Mouse (Mus musculus) midbrain, embryonic 11.5 days (tissue): ENCODE measurements around the gene Ccdc174. TPM values are rescaled to one million over a fixed set of nuclear protein-coding genes. Genes with fewer than 3 reads are reported as not detected.

Experiments used
- ATAC-seq: fragments of 200-750 bp; cut with Nextera tagmentation; 2 replicates; pipeline ENCODE4 v1.8.0; 2017; ENCODE audit warnings: moderate TSS enrichment, moderate library complexity; ENCODE audit not compliant: low FRiP score
- DNase-seq: peaks from one replicate; pipeline ENCODE4 v3.0.0; 2015; ENCODE audit warnings: low spot score; ENCODE audit errors: missing footprints
- H3K27ac ChIP-seq: fragments of 300-500 bp; sonication (generic); 2 replicates; pipeline ENCODE4 v1.5.1; 2014; ENCODE audit warnings: low read depth, low read length
- H3K27me3 ChIP-seq: fragments of 300-500 bp; sonication (generic); 2 replicates; pipeline ENCODE4 v1.6.1; 2014; ENCODE audit warnings: mild to moderate bottlenecking, low read length, moderate library complexity, mixed read lengths; ENCODE audit not compliant: control insufficient read depth, insufficient read depth
- H3K36me3 ChIP-seq: fragments of 300-500 bp; sonication (generic); 2 replicates; pipeline ENCODE4 v1.6.1; 2014; ENCODE audit warnings: mild to moderate bottlenecking, low read length, moderate library complexity, mixed read lengths; ENCODE audit not compliant: control insufficient read depth, insufficient read depth
- H3K4me1 ChIP-seq: fragments of 300-500 bp; sonication (generic); 2 replicates; pipeline ENCODE4 v1.6.1; 2014; ENCODE audit warnings: low read length; ENCODE audit not compliant: control insufficient read depth, insufficient read depth
- H3K4me2 ChIP-seq: fragments of 300-500 bp; sonication (generic); 2 replicates; pipeline ENCODE4 v1.6.1; 2014; ENCODE audit warnings: mild to moderate bottlenecking, moderate library complexity
- H3K4me3 ChIP-seq: fragments of 300-500 bp; sonication (generic); 2 replicates; pipeline ENCODE4 v1.5.1; 2014; ENCODE audit warnings: low read depth, low read length
- H3K9ac ChIP-seq: fragments of 300-500 bp; sonication (generic); 2 replicates; pipeline ENCODE4 v1.6.1; 2014; ENCODE audit warnings: low read length
- H3K9me3 ChIP-seq: fragments of 300-500 bp; sonication (generic); 2 replicates; pipeline ENCODE4 v1.6.1; 2016; ENCODE audit warnings: low read length; ENCODE audit not compliant: control insufficient read depth
- WGBS: fragments of 180-500 bp; shearing (Covaris S2); extraction: QIAGEN DNeasy Blood & Tissue Kit; methylation state at CpG from one replicate; pipeline ENCODE4 v1.1.7; 2014; 5-methylcytosine and 5-hydroxymethylcytosine counted together
- polyA plus RNA-seq: library from polyadenylated mRNA; unstranded; fragments of >200 nt; fragmentation: Nextera tagmentation; extraction: Ambion mirVana; gene quantifications from 2 replicates; pipeline ENCODE4 v1.2.1, GENCODE M21; 2014

The Ccdc174 gene
- polyA plus RNA-seq = 50.2 and 52.8 TPM in 2 replicates

GRCm38 (mm10) chr6:91877885-91878651 lies at the start of gene Ccdc174:
Ccdc174 (plus strand) TSS chr6:91878053.
- under 1% methylated on average over 47 of the region's 47 CpGs for WGBS
- peak; percentile 94 for ATAC-seq

GRCm38 (mm10) chr6:91832863-91833440 lies 44.9 kb upstream of the Ccdc174 start:
- Histone ChIP-seq H3K27ac (no peak overlapping the region), H3K9me3 (no peaks in the 10 kb centered on the region), H3K9ac (no peak overlapping the region), H3K4me2 (no peak overlapping the region), H3K4me1 (no peaks in the 10 kb centered on the region), H3K36me3 (no peaks in the 10 kb centered on the region), H3K4me3 (no peak overlapping the region), H3K27me3 (no peaks in the 10 kb centered on the region)
- DNase-seq (no peak), ATAC-seq (no peak)
- 83% methylated on average over 3 of the region's 3 CpGs for WGBS

More at GRCm38 (mm10) chr6:91877885-91878651, at the start of gene Ccdc174:
- peak within 1 kb of the TSS; percentile 83 for H3K4me2 ChIP-seq
- no peaks in the 10 kb centered on the region for H3K9me3 ChIP-seq
- no peaks in the 10 kb centered on the region for H3K27me3 ChIP-seq
- H3K9ac ChIP-seq = peak within 1 kb of the TSS; percentile 90
- peak within 1 kb of the TSS; percentile 95 for H3K4me3 ChIP-seq
- H3K27ac ChIP-seq = peak within 1 kb of the TSS; percentile 64; the same call in 1 of the 2 replicates
- peak; percentile 98 for DNase-seq
- H3K36me3 ChIP-seq = 0 out of 2 replicates have a peak, but pooled peaks cover 3% of the 10 kb centered on the region
- H3K4me1 ChIP-seq = peaks cover 8% of the 10 kb centered on the region

GRCm38 (mm10) chr6:91839010-91839871 lies 38.6 kb upstream of the Ccdc174 start:
- DNase-seq (peak; percentile 96), ATAC-seq (peak; percentile 81)
- Histone ChIP-seq H3K27me3 (peaks cover 24% of the 10 kb centered on the region), H3K4me1 (peaks cover 16% of the 10 kb centered on the region), H3K9ac (peak overlapping the region; percentile 51), H3K27ac (peak overlapping the region; percentile 67), H3K9me3 (no peaks in the 10 kb centered on the region), H3K4me2 (peak overlapping the region; percentile 49), H3K36me3 (no peaks in the 10 kb centered on the region), H3K4me3 (peak overlapping the region; percentile 22)
- WGBS = 6% methylated on average over 23 of the region's 23 CpGs

- ATAC-seq = peak; percentile 31
These were observed 34.8 kb upstream of the Ccdc174 start for GRCm38 (mm10) chr6:91842897-91843627.

GRCm38 (mm10) chr6:91843628-91844153 lies 34.2 kb upstream of the Ccdc174 start:
- H3K9ac ChIP-seq = peak overlapping the region; percentile 53
- peak overlapping the region; percentile 94 for H3K4me2 ChIP-seq
- peak; percentile 88 for DNase-seq
- ATAC-seq = peak; percentile 41
- no peak overlapping the region for H3K27ac ChIP-seq
- 4% methylated on average over 63 of the region's 69 CpGs for WGBS
- H3K4me1 ChIP-seq = peaks cover 15% of the 10 kb centered on the region
- no peaks in the 10 kb centered on the region for H3K36me3 ChIP-seq
- H3K27me3 ChIP-seq = peaks cover 28% of the 10 kb centered on the region
- peak overlapping the region; percentile 55 for H3K4me3 ChIP-seq
- no peaks in the 10 kb centered on the region for H3K9me3 ChIP-seq

More at GRCm38 (mm10) chr6:91842897-91843627, 34.8 kb upstream of the Ccdc174 start:
- Histone ChIP-seq H3K4me1 (peaks cover 16% of the 10 kb centered on the region), H3K9ac (peak overlapping the region; percentile 53), H3K27me3 (peaks cover 28% of the 10 kb centered on the region), H3K36me3 (no peaks in the 10 kb centered on the region), H3K4me2 (peak overlapping the region; percentile 94), H3K27ac (no peak overlapping the region), H3K4me3 (peak overlapping the region; percentile 55), H3K9me3 (no peaks in the 10 kb centered on the region)
- 3% methylated on average over 44 of the region's 46 CpGs for WGBS
- peak; percentile 92 for DNase-seq

- DNase-seq = peak; percentile 92
- no peaks in the 10 kb centered on the region for H3K36me3 ChIP-seq
- no peak overlapping the region for H3K27ac ChIP-seq
- no peaks in the 10 kb centered on the region for H3K27me3 ChIP-seq
- no peaks in the 10 kb centered on the region for H3K9me3 ChIP-seq
- H3K9ac ChIP-seq = no peak overlapping the region
- no peaks in the 10 kb centered on the region for H3K4me1 ChIP-seq
- ATAC-seq = 0 out of 2 replicates have a peak, but pooled peaks have one; percentile 58
- H3K4me3 ChIP-seq = no peak overlapping the region
- WGBS = 14% methylated on average over 2 of the region's 2 CpGs
- no peak overlapping the region for H3K4me2 ChIP-seq
These were observed 25.3 kb upstream of the Ccdc174 start for GRCm38 (mm10) chr6:91852550-91852949.

GRCm38 (mm10) chr6:91858339-91858738 lies 19.5 kb upstream of the Ccdc174 start:
- H3K4me3 ChIP-seq = no peak overlapping the region

GRCm38 (mm10) chr6:91862848-91863247 lies 15.0 kb upstream of the Ccdc174 start:
- H3K4me3 ChIP-seq = no peak overlapping the region
- H3K9me3 ChIP-seq = no peaks in the 10 kb centered on the region; the same call in 1 of the 2 replicates
- ATAC-seq = no peak
- H3K36me3 ChIP-seq = no peaks in the 10 kb centered on the region
- no peak overlapping the region for H3K27ac ChIP-seq
- no peak overlapping the region for H3K9ac ChIP-seq
- H3K27me3 ChIP-seq = no peaks in the 10 kb centered on the region
- no peak for DNase-seq
- H3K4me2 ChIP-seq = no peak overlapping the region
- no peaks in the 10 kb centered on the region for H3K4me1 ChIP-seq

More at GRCm38 (mm10) chr6:91858339-91858738, 19.5 kb upstream of the Ccdc174 start:
- Histone ChIP-seq H3K36me3 (no peaks in the 10 kb centered on the region), H3K27me3 (no peaks in the 10 kb centered on the region), H3K9me3 (no peaks in the 10 kb centered on the region; the same call in 1 of the 2 replicates), H3K4me2 (no peak overlapping the region), H3K4me1 (no peaks in the 10 kb centered on the region), H3K9ac (no peak overlapping the region), H3K27ac (no peak overlapping the region)
- 82% methylated on average over 5 of the region's 5 CpGs for WGBS
- DNase-seq = no peak
- no peak for ATAC-seq
